Mouse (Mus musculus) ES-E14 (cell line): ENCODE measurements around the gene Ralgps1.

Source experiments
- MAFK ChIP-seq: IDR thresholded peaks from 2 replicates; pipeline ENCODE4 v1.6.1; 2014; ENCODE audit warnings: mild to moderate bottlenecking, low read depth, low read length, inconsistent platforms; ENCODE audit not compliant: insufficient read depth
- ZC3H11A ChIP-seq: IDR thresholded peaks from 2 replicates; pipeline ENCODE4 v1.6.1; 2012; ENCODE audit warnings: low read depth, mild to moderate bottlenecking, inconsistent platforms, low read length, borderline replicate concordance
- ZNF384 ChIP-seq: IDR thresholded peaks from 2 replicates; pipeline ENCODE4 v1.6.1; 2012; ENCODE audit warnings: low read depth, low read length, inconsistent platforms

DNA sequence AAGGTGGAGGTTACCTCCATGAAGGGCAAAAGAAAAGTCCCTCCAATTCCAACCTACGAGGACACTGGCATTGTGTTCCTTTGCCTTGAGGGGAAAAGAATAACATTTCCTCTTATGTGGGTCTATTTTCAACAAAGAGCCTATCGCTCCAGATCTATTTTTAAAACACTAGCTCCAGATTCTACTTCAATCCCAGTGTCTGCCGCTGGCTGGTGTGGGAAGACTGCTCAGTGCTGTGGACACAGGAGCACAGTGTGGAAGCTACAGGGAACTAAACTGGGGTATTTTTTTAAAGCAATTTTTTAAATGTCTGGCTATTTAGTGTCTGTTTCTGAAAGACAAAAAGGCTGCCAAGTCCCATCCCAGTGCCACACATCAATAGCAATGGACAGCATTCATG lies 105.5 kb downstream of the Ralgps1 start:
- TF ChIP-seq ZC3H11A (no peak), ZNF384 (no peak), MAFK (no peak)
